Mouse (Mus musculus): ENCODE measurements around the gene Srr. TPM values are rescaled to one million over a fixed set of nuclear protein-coding genes. Genes with fewer than 3 reads are reported as not detected.

Gene Srr
- polyA plus RNA-seq (2012; rRNA removed) (1.3 and 1.9 TPM in 2 replicates), polyA plus RNA-seq (2014; fragmentation: Nextera tagmentation; extraction: Ambion mirVana) (4.6 and 5.3 TPM in 2 replicates)

- WGBS (ENCODE audit: insufficient replicate concordance): under 1% methylated on average over 66 of the region's 88 CpGs
- DNase-seq (ENCODE audit: low read depth in 3 of 3, low spot score in 3 of 3): peak; percentile 93 to 94 (median 94)
- Histone ChIP-seq H3K27ac (peak within 1 kb of the TSS; percentile 85), H3K27me3 (ENCODE audit: control insufficient read depth, insufficient read depth, low read length) (no peaks in the 10 kb centered on the region), H3K4me1 (replicated peaks; ENCODE audit: control insufficient read depth in 2 of 2, insufficient read depth in 2 of 2, low read length in 1 of 2) (peaks cover 5 to 14% of the 10 kb centered on the region in 2 experiments), H3K36me3 (replicated peaks; ENCODE audit: control insufficient read depth, insufficient read depth, low read depth) (no peaks in the 10 kb centered on the region; the same call in 1 of the 2 replicates), H3K9me3 (ENCODE audit: control insufficient read depth, low read length) (no peaks in the 10 kb centered on the region), H3K4me3 (ENCODE audit: insufficient read depth in 1 of 2, low read depth in 2 of 2, low read length in 2 of 2) (peak within 1 kb of the TSS; percentile 85 to 94), H3K4me2 (ENCODE audit: low read depth) (peak within 1 kb of the TSS; percentile 83), H3K9ac (replicated peaks) (peak within 1 kb of the TSS; percentile 83)
- no peak for TF ChIP-seq EP300 (IDR thresholded peaks at IDR 0.05; ENCODE audit: low read depth)
- TF ChIP-seq CTCF (IDR thresholded peaks at IDR 0.05; ENCODE audit: low read depth): peak; percentile 19; the same call in 1 of the 2 replicates
- ATAC-seq (ENCODE audit: insufficient read depth): peak; percentile 95
These were observed at the start of gene Srr, which contains the start of gene Smg6 for GRCm38 (mm10) chr11:74925577-74926387. TSS of gene Srr (minus strand) at chr11:74925948. TSS of gene Smg6 (plus strand) at chr11:74925823.

- no peak for DNase-seq (ENCODE audit: low read depth in 3 of 3, low spot score in 3 of 3)
- Histone ChIP-seq H3K9me3 (ENCODE audit: control insufficient read depth, low read length) (no peaks in the 10 kb centered on the region), H3K4me1 (replicated peaks; ENCODE audit: control insufficient read depth in 2 of 2, insufficient read depth in 2 of 2, low read length in 1 of 2) (no peaks in the 10 kb centered on the region), H3K27me3 (ENCODE audit: control insufficient read depth, insufficient read depth, low read length) (no peaks in the 10 kb centered on the region), H3K4me3 (ENCODE audit: insufficient read depth in 1 of 2, low read depth in 2 of 2, low read length in 2 of 2) (no peak overlapping the region), H3K9ac (replicated peaks) (no peak overlapping the region), H3K36me3 (replicated peaks; ENCODE audit: control insufficient read depth, insufficient read depth, low read depth) (no peaks in the 10 kb centered on the region), H3K27ac (no peak overlapping the region), H3K4me2 (ENCODE audit: low read depth) (no peak overlapping the region)
- no peak for ATAC-seq (ENCODE audit: insufficient read depth)
- TF ChIP-seq CTCF (IDR thresholded peaks at IDR 0.05; ENCODE audit: low read depth) (no peak), EP300 (IDR thresholded peaks at IDR 0.05; ENCODE audit: low read depth) (no peak)
These were observed 48.9 kb upstream of the Srr start for GRCm38 (mm10) chr11:74974615-74975014.

GRCm38 (mm10) chr11:74973290-74974157 is 47.8 kb upstream of the Srr start:
- H3K9ac ChIP-seq (replicated peaks): no peak overlapping the region
- 75% methylated on average over 7 of the region's 7 CpGs for WGBS (ENCODE audit: insufficient replicate concordance)
- ATAC-seq (ENCODE audit: insufficient read depth) (no peak), DNase-seq (ENCODE audit: low read depth in 3 of 3, low spot score in 3 of 3) (no peak)
- H3K4me1 ChIP-seq (replicated peaks; ENCODE audit: control insufficient read depth in 2 of 2, insufficient read depth in 2 of 2, low read length in 1 of 2): no peaks in the 10 kb centered on the region
- no peaks in the 10 kb centered on the region for H3K27me3 ChIP-seq (ENCODE audit: control insufficient read depth, insufficient read depth, low read length)
- no peak overlapping the region for H3K4me2 ChIP-seq (ENCODE audit: low read depth)
- no peak for TF ChIP-seq CTCF (IDR thresholded peaks at IDR 0.05; ENCODE audit: low read depth)
- TF ChIP-seq EP300 (IDR thresholded peaks at IDR 0.05; ENCODE audit: low read depth): no peak
- no peak overlapping the region for H3K4me3 ChIP-seq (ENCODE audit: insufficient read depth in 1 of 2, low read depth in 2 of 2, low read length in 2 of 2)
- no peaks in the 10 kb centered on the region for H3K9me3 ChIP-seq (ENCODE audit: control insufficient read depth, low read length)
- H3K36me3 ChIP-seq (replicated peaks; ENCODE audit: control insufficient read depth, insufficient read depth, low read depth): no peaks in the 10 kb centered on the region
- H3K27ac ChIP-seq: no peak overlapping the region

GRCm38 (mm10) chr11:74965516-74965915 is 39.8 kb upstream of the Srr start:
- no peaks in the 10 kb centered on the region for H3K4me1 ChIP-seq (replicated peaks; ENCODE audit: control insufficient read depth in 2 of 2, insufficient read depth in 2 of 2, low read length in 1 of 2)
- no peak for ATAC-seq (ENCODE audit: insufficient read depth)
- H3K4me2 ChIP-seq (ENCODE audit: low read depth): no peak overlapping the region
- 82% methylated on average over 3 of the region's 3 CpGs for WGBS (ENCODE audit: insufficient replicate concordance)
- no peaks in the 10 kb centered on the region for H3K27me3 ChIP-seq (ENCODE audit: control insufficient read depth, insufficient read depth, low read length)
- no peaks in the 10 kb centered on the region for H3K36me3 ChIP-seq (replicated peaks; ENCODE audit: control insufficient read depth, insufficient read depth, low read depth)
- no peak for TF ChIP-seq EP300 (IDR thresholded peaks at IDR 0.05; ENCODE audit: low read depth)
- no peak for TF ChIP-seq CTCF (IDR thresholded peaks at IDR 0.05; ENCODE audit: low read depth)
- H3K9ac ChIP-seq (replicated peaks): no peak overlapping the region
- no peaks in the 10 kb centered on the region for H3K9me3 ChIP-seq (ENCODE audit: control insufficient read depth, low read length)
- no peak overlapping the region for H3K27ac ChIP-seq
- no peak for DNase-seq (ENCODE audit: low read depth in 3 of 3, low spot score in 3 of 3)
- H3K4me3 ChIP-seq (ENCODE audit: insufficient read depth in 1 of 2, low read depth in 2 of 2, low read length in 2 of 2): no peak overlapping the region

Data from liver, embryonic 14.5 days (tissue).